Mouse (Mus musculus) spleen, adult 2 months (tissue): ENCODE results near the gene Fbxl17. TPM values are rescaled to one million over a fixed set of nuclear protein-coding genes. Genes with fewer than 3 reads are reported as not detected.

Experiments
- DNase-seq, 2 experiments: peaks; one replicate each; pipeline versions ENCODE4 v3.0.0 to v3.0.0-alpha.2; 2012 to 2021; ENCODE audit warnings: low spot score in 2 of 2, low read depth in 1 of 2
- H3K27ac ChIP-seq: fragments of 200-500 bp; 2 replicates; pipeline ENCODE4 v1.5.1; 2012; ENCODE audit warnings: low read length, inconsistent platforms; ENCODE audit not compliant: insufficient read depth
- H3K27me3 ChIP-seq: fragments of 200-500 bp; 2 replicates; pipeline ENCODE4 v1.6.1; 2012; ENCODE audit warnings: mild to moderate bottlenecking, moderate library complexity, low read length, inconsistent platforms; ENCODE audit not compliant: control insufficient read depth, insufficient read depth
- H3K36me3 ChIP-seq: fragments of 200-500 bp; 2 replicates; pipeline ENCODE4 v1.6.1; 2012; ENCODE audit warnings: mild to moderate bottlenecking, low read length, inconsistent platforms; ENCODE audit not compliant: control insufficient read depth, insufficient read depth
- H3K4me1 ChIP-seq: fragments of 200-500 bp; 2 replicates; pipeline ENCODE4 v1.6.1; 2011; ENCODE audit warnings: inconsistent platforms; ENCODE audit not compliant: control insufficient read depth, insufficient read depth, insufficient read length
- H3K4me3 ChIP-seq: fragments of 200-500 bp; 2 replicates; pipeline ENCODE4 v1.5.1; 2011; ENCODE audit warnings: mild to moderate bottlenecking, inconsistent platforms; ENCODE audit not compliant: insufficient read depth, insufficient read length; ENCODE audit errors: extremely low read depth
- CTCF ChIP-seq: fragments of 200-500 bp; IDR thresholded peaks from 2 replicates; pipeline ENCODE4 v1.5.1; 2011; ENCODE audit warnings: mild to moderate bottlenecking, inconsistent platforms; ENCODE audit not compliant: insufficient read depth, insufficient read length, insufficient replicate concordance; ENCODE audit errors: extremely low read depth
- POLR2A ChIP-seq: fragments of 200-500 bp; IDR thresholded peaks from 2 replicates; pipeline ENCODE4 v1.6.1; 2011; ENCODE audit warnings: low read depth, low read length, inconsistent platforms
- WGBS: fragments of 180-500 bp; shearing (Covaris S2); methylation state at CpG from one replicate; pipeline ENCODE4 v1.1.7; 2018; 5-methylcytosine and 5-hydroxymethylcytosine counted together
- polyA plus RNA-seq: library from polyadenylated mRNA; depleted of rRNA; stranded (reverse); fragments of >200 nt; gene quantifications from 2 replicates; pipeline ENCODE4 v1.2.3, GENCODE M21; 2012

Fbxl17 gene
- polyA plus RNA-seq, 1 experiment: 4.7 TPM

DNA sequence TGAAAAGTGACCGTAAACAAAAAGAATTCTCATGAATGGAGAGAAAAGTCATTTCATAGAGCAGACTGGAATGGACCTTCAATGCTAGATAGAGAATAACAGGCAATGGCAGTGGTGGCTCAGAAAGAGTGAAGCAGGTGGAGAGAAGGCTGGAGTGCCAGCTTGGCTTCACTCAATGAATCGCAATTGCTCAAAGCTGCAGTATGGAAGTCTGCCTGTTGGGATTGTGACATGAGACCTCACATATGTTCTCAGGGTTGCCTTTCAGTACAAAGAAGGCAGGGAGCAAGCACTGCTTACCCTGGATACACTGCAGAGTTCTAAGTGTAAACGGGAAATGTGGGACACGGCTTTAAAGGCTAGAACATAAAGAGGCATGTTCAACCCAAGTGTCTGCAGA is 211.0 kb downstream of the Fbxl17 start:
- no peak for DNase-seq
- Histone ChIP-seq H3K27ac (no peak overlapping the region), H3K36me3 (no peaks in the 10 kb centered on the region), H3K27me3 (no peaks in the 10 kb centered on the region), H3K4me3 (no peak overlapping the region), H3K4me1 (no peaks in the 10 kb centered on the region)
- TF ChIP-seq CTCF: no peak
- no peak for TF ChIP-seq POLR2A
- WGBS: 96% methylated on average over 4 of the region's 4 CpGs

DNA sequence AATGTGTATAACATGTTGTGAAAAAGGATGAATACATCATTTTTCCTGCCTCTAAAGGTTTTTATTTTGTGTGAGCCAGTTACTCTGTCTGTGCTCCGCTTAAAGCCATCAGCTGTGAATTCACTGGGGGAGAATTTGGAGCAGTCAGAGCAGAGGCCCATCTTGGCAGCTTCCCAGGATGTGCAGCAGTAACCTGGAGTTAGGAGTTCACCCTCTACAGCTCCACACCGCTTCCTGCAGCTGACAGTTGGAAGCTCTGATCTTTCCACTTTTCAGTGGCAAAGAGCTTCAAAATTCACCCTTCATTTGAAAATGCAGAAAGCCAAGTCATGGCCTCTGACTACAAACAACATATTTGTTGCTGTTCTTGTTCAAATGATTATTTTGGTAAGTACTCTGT is 212.4 kb downstream of the Fbxl17 start:
- Histone ChIP-seq H3K36me3 (no peaks in the 10 kb centered on the region), H3K27ac (no peak overlapping the region), H3K4me3 (no peak overlapping the region), H3K27me3 (no peaks in the 10 kb centered on the region), H3K4me1 (no peaks in the 10 kb centered on the region)
- 87% methylated on average over 2 of the region's 2 CpGs for WGBS
- TF ChIP-seq POLR2A: no peak
- no peak for TF ChIP-seq CTCF
- DNase-seq: no peak

DNA sequence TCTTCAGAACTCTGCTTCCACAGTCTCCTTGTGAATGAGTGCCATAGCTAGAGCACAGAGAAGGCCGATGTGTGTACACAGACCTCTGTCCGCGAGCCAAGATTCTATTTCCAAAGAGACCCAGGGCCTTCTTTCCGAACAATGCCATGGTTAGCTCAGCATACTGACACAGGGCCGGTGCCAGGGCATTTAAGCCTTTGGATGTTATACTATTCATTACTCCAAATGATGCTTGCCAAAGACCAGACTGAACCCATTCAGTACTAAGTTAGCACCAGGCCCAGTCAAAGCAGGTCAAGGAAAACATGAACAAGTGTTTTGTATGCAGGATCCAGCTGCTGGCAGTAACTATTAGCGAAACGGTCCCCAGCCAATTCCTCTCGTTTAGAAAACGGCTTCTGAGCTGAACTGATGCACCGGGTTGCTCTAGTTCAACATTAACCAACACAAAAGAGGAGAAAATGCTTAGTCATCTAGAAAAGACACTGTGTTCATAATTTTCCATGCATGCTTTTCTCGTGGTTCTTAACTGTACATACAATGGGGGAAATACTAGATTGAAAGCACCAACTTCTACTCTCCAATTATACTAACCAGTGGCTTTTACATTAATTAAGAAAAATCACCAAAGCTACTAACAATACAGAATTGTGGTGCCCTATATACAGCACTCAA is 214.4 kb downstream of the Fbxl17 start:
- no peaks in the 10 kb centered on the region for H3K36me3 ChIP-seq
- H3K27me3 ChIP-seq: no peaks in the 10 kb centered on the region
- no peak overlapping the region for H3K27ac ChIP-seq
- H3K4me3 ChIP-seq: no peak overlapping the region
- WGBS: 83% methylated on average over 11 of the region's 11 CpGs
- DNase-seq: no peak
- TF ChIP-seq POLR2A (no peak), CTCF (no peak)
- H3K4me1 ChIP-seq: no peaks in the 10 kb centered on the region; the same call in 1 of the 2 replicates

DNA sequence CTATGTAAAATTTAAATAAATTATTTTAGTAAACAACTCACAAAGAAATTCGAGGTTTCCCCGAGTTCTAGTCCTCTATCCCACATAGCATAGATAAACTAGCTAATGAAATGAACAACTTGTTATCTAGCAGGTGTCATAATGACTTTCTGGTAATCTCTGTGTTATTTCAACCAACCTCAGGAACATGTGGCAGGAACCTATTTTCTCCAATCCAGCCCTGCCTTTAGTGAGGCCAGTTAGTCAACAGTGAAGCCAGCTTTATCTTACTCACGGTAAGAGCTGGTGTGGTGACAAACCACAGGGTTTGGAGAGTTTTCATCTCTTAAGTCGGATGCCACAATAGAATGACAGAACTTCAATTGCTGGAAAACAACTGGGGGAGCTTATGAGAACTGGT is 215.7 kb downstream of the Fbxl17 start:
- no peaks in the 10 kb centered on the region; the same call in 1 of the 2 replicates for H3K4me1 ChIP-seq
- no peaks in the 10 kb centered on the region for H3K27me3 ChIP-seq
- no peak overlapping the region for H3K4me3 ChIP-seq
- 74% methylated on average over 4 of the region's 4 CpGs for WGBS
- no peaks in the 10 kb centered on the region for H3K36me3 ChIP-seq
- DNase-seq: no peak
- H3K27ac ChIP-seq: no peak overlapping the region
- TF ChIP-seq POLR2A: no peak
- no peak for TF ChIP-seq CTCF

DNA sequence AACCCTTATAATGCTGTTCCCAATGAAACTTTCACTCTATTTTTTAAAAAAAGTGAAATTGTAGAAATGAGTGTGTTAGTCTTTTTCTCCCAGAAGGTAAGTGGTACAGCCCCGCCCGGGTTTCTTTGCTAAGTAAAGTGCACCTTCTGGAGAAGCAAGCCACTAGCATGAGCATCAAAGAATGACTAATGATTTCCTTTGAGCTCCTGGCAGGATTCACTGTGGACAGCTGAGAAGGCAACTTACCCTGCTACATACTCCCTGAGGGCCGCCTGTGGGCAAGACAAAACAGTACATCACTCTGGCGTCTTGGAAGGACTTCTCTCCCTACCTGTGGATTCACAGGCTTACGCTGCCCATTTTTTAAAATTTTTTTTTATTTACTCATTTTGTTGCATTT is 217.8 kb downstream of the Fbxl17 start:
- DNase-seq: no peak
- WGBS: 86% methylated on average over 5 of the region's 5 CpGs
- TF ChIP-seq CTCF (no peak), POLR2A (no peak)

DNA sequence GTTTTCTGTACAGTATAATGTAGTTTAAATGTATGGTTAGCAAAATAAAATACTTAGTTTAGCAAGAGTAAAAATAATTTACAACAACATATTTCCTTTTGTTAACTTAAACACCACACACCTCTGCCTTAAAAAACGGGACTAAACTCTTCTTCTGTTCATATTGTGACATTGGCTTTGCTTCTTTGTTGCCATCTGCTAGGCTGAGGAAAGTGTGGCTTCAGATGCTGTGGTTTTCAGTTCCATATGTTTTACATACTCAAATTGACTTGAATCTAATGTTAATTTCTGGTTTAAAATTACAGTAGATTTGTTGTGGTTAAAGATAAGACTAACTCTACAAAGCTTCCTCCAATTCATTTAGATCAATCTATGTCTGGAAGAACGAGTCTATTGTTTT is 218.8 kb downstream of the Fbxl17 start:
- Histone ChIP-seq H3K27me3 (no peaks in the 10 kb centered on the region), H3K4me3 (no peak overlapping the region), H3K27ac (no peak overlapping the region), H3K36me3 (no peaks in the 10 kb centered on the region), H3K4me1 (no peaks in the 10 kb centered on the region; the same call in 1 of the 2 replicates)
- no peak for DNase-seq
- WGBS: 40% methylated on average over 2 of the region's 2 CpGs
- TF ChIP-seq POLR2A: no peak
- no peak for TF ChIP-seq CTCF

More for the DNA sequence above, 217.8 kb downstream of the Fbxl17 start:
- H3K27me3 ChIP-seq: no peaks in the 10 kb centered on the region
- H3K36me3 ChIP-seq: no peaks in the 10 kb centered on the region
- H3K4me3 ChIP-seq: no peak overlapping the region
- no peaks in the 10 kb centered on the region; the same call in 1 of the 2 replicates for H3K4me1 ChIP-seq
- H3K27ac ChIP-seq: no peak overlapping the region

DNA sequence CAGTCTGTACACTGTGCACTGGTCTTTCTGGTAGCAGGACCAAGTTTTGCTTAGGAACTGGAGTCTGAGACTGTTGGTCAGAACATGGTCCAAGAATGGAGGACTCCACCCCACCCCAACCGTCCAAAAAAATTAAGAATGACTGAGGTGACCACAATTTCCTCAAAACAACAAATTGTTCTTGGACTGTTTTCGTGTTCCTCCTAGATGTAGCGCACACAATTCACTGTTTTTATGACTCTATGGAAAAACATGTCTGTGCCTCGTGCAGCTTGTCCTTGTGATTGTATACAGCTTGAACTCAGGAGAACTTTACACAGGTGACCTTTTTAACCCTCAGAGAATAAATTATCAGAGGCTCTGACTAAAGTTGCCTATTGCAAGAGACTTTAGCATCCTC is 220.7 kb downstream of the Fbxl17 start:
- no peaks in the 10 kb centered on the region for H3K27me3 ChIP-seq
- no peaks in the 10 kb centered on the region; the same call in 1 of the 2 replicates for H3K4me1 ChIP-seq
- no peak overlapping the region for H3K4me3 ChIP-seq
- no peak for TF ChIP-seq CTCF
- TF ChIP-seq POLR2A: no peak
- DNase-seq: no peak
- no peak overlapping the region for H3K27ac ChIP-seq
- 45% methylated on average over 4 of the region's 4 CpGs for WGBS
- H3K36me3 ChIP-seq: no peaks in the 10 kb centered on the region; the same call in 1 of the 2 replicates
